Mouse (Mus musculus) thymus, adult 2 months (tissue): Measurements from ENCODE around the gene 1700123O20Rik. TPM values are rescaled to one million over a fixed set of nuclear protein-coding genes. Genes with fewer than 3 reads are reported as not detected.

ENCODE experiments used
- DNase-seq: peaks from one replicate; pipeline ENCODE4 v3.0.0; 2021
- H3K27ac ChIP-seq: fragments of 200-500 bp; 2 replicates; pipeline ENCODE4 v1.5.1; 2012; ENCODE audit warnings: low read length, control low read depth; ENCODE audit not compliant: control insufficient read depth, insufficient read depth
- H3K27me3 ChIP-seq: fragments of 200-500 bp; 2 replicates; pipeline ENCODE4 v1.6.1; 2012; ENCODE audit warnings: mild to moderate bottlenecking, low read length, moderate library complexity, mixed read lengths; ENCODE audit not compliant: control insufficient read depth, insufficient read depth
- H3K36me3 ChIP-seq: fragments of 200-500 bp; 2 replicates; pipeline ENCODE4 v1.6.1; 2012; ENCODE audit warnings: mild to moderate bottlenecking, low read length, moderate library complexity; ENCODE audit not compliant: control insufficient read depth, insufficient read depth
- H3K4me1 ChIP-seq: fragments of 200-500 bp; replicated peaks from 2 replicates; pipeline ENCODE4 v1.6.1; 2012; ENCODE audit warnings: low read length; ENCODE audit not compliant: control insufficient read depth, insufficient read depth
- H3K4me3 ChIP-seq: fragments of 200-500 bp; 2 replicates; pipeline ENCODE4 v1.5.1; 2012; ENCODE audit warnings: mild to moderate bottlenecking, low read length, control low read depth, moderate library complexity; ENCODE audit not compliant: control insufficient read depth, insufficient read depth
- CTCF ChIP-seq: fragments of 200-500 bp; IDR thresholded peaks from 2 replicates; pipeline ENCODE4 v1.5.1; 2012; ENCODE audit warnings: mild to moderate bottlenecking, control low read depth, low read length, moderate library complexity, borderline replicate concordance; ENCODE audit not compliant: control insufficient read depth, poor library complexity, insufficient read depth; ENCODE audit errors: extremely low read depth
- POLR2A ChIP-seq: fragments of 200-500 bp; IDR thresholded peaks from 2 replicates; pipeline ENCODE4 v1.6.1; 2012; ENCODE audit warnings: mild to moderate bottlenecking, low read length, control low read depth, moderate library complexity; ENCODE audit not compliant: control insufficient read depth, poor library complexity, insufficient read depth; ENCODE audit errors: extremely low read depth
- WGBS: fragments of 180-500 bp; shearing (Covaris S2); methylation state at CpG from one replicate; pipeline ENCODE4 v1.1.7; 2018; 5-methylcytosine and 5-hydroxymethylcytosine counted together
- polyA plus RNA-seq: library from polyadenylated mRNA; depleted of rRNA; stranded (reverse); fragments of >200 nt; gene quantifications from 2 replicates; pipeline ENCODE4 v1.2.3, GENCODE M21; 2012; rRNA removed

The 1700123O20Rik gene
- 80.2 and 92.8 TPM in 2 replicates for polyA plus RNA-seq

- DNase-seq: peak; percentile 83
- TF ChIP-seq POLR2A (no peak), CTCF (no peak)
- peaks cover 3% of the 10 kb centered on the region; the same call in 1 of the 2 replicates for H3K4me1 ChIP-seq
- H3K27me3 ChIP-seq: no peaks in the 10 kb centered on the region
- H3K4me3 ChIP-seq: peak within 1 kb of the TSS; percentile 94
- under 1% methylated on average over 41 of the region's 41 CpGs for WGBS
- H3K27ac ChIP-seq: peak within 1 kb of the TSS; percentile 74
- peaks cover 28% of the 10 kb centered on the region for H3K36me3 ChIP-seq
These were observed at the start of gene 1700123O20Rik for GRCm38 (mm10) chr14:54686063-54686521. Gene 1700123O20Rik, plus strand, starts transcription at chr14:54686216.

- Histone ChIP-seq H3K4me3 (no peak overlapping the region), H3K36me3 (peaks cover 13% of the 10 kb centered on the region), H3K27ac (no peak overlapping the region), H3K27me3 (no peaks in the 10 kb centered on the region), H3K4me1 (peaks cover 23% of the 10 kb centered on the region)
- TF ChIP-seq POLR2A (no peak), CTCF (peak; percentile 85; the same call in 1 of the 2 replicates)
- DNase-seq: peak; percentile 57
- 60% methylated on average over 8 of the region's 8 CpGs for WGBS
These were observed 49.1 kb upstream of the 1700123O20Rik start for GRCm38 (mm10) chr14:54636954-54637353.

- DNase-seq: no peak
- H3K36me3 ChIP-seq: peaks cover 16% of the 10 kb centered on the region
- H3K4me1 ChIP-seq: peaks cover 23% of the 10 kb centered on the region
- 60% methylated on average over 5 of the region's 5 CpGs for WGBS
- H3K27me3 ChIP-seq: no peaks in the 10 kb centered on the region
- no peak overlapping the region for H3K27ac ChIP-seq
- no peak overlapping the region for H3K4me3 ChIP-seq
- TF ChIP-seq POLR2A (no peak), CTCF (peak; percentile 21; the same call in 1 of the 2 replicates)
These were observed 47.8 kb upstream of the 1700123O20Rik start for GRCm38 (mm10) chr14:54638210-54638609.

- peaks cover 30% of the 10 kb centered on the region for H3K36me3 ChIP-seq
- TF ChIP-seq POLR2A (no peak), CTCF (no peak)
- no peaks in the 10 kb centered on the region; the same call in 1 of the 2 replicates for H3K27me3 ChIP-seq
- 69% methylated on average over 4 of the region's 4 CpGs for WGBS
- H3K4me3 ChIP-seq: peak overlapping the region; percentile 59
- no peak overlapping the region for H3K27ac ChIP-seq
- DNase-seq: no peak
- peaks cover 23% of the 10 kb centered on the region for H3K4me1 ChIP-seq
These were observed 45.9 kb upstream of the 1700123O20Rik start for GRCm38 (mm10) chr14:54640121-54640520.

GRCm38 (mm10) chr14:54640946-54641304, 45.1 kb upstream of the 1700123O20Rik start, which contains the start of gene Gm17606:
Gene Gm17606, plus strand, starts transcription at chr14:54640952.
- H3K27ac ChIP-seq: no peak within 1 kb of the TSS
- no peak for DNase-seq
- peaks cover 38% of the 10 kb centered on the region for H3K36me3 ChIP-seq
- H3K27me3 ChIP-seq: no peaks in the 10 kb centered on the region; the same call in 1 of the 2 replicates
- WGBS: 1% methylated on average over 28 of the region's 28 CpGs
- H3K4me1 ChIP-seq: peaks cover 23% of the 10 kb centered on the region
- H3K4me3 ChIP-seq: peak within 1 kb of the TSS; percentile 59
- no peak for TF ChIP-seq CTCF
- no peak for TF ChIP-seq POLR2A

- no peaks in the 10 kb centered on the region; the same call in 1 of the 2 replicates for H3K27me3 ChIP-seq
- peaks cover 43% of the 10 kb centered on the region for H3K36me3 ChIP-seq
- DNase-seq: peak; percentile 94
- WGBS: under 1% methylated on average over 51 of the region's 52 CpGs
- H3K4me1 ChIP-seq: peaks cover 23% of the 10 kb centered on the region
- H3K4me3 ChIP-seq: peak within 1 kb of the TSS; percentile 59
- TF ChIP-seq CTCF: peak; percentile 84
- TF ChIP-seq POLR2A: peak; percentile 64
- no peak within 1 kb of the TSS for H3K27ac ChIP-seq
These were observed 44.6 kb upstream of the 1700123O20Rik start, which contains the start of gene Cdh24 for GRCm38 (mm10) chr14:54641305-54641969. Gene Cdh24, minus strand, starts transcription at chr14:54641364.

GRCm38 (mm10) chr14:54642224-54642944, 43.6 kb upstream of the 1700123O20Rik start:
- 95% methylated on average over 25 of the region's 25 CpGs for WGBS
- peaks cover 52% of the 10 kb centered on the region for H3K36me3 ChIP-seq

More at GRCm38 (mm10) chr14:54642224-54642944, 43.6 kb upstream of the 1700123O20Rik start:
- TF ChIP-seq POLR2A: no peak
- TF ChIP-seq CTCF: no peak
- Histone ChIP-seq H3K4me1 (peaks cover 23% of the 10 kb centered on the region), H3K27ac (no peak overlapping the region), H3K4me3 (no peak overlapping the region), H3K27me3 (no peaks in the 10 kb centered on the region; the same call in 1 of the 2 replicates)
- DNase-seq: no peak
